Comparison of ENCODE assay signal across 8 mouse cellular contexts in the genomic region with DNA sequence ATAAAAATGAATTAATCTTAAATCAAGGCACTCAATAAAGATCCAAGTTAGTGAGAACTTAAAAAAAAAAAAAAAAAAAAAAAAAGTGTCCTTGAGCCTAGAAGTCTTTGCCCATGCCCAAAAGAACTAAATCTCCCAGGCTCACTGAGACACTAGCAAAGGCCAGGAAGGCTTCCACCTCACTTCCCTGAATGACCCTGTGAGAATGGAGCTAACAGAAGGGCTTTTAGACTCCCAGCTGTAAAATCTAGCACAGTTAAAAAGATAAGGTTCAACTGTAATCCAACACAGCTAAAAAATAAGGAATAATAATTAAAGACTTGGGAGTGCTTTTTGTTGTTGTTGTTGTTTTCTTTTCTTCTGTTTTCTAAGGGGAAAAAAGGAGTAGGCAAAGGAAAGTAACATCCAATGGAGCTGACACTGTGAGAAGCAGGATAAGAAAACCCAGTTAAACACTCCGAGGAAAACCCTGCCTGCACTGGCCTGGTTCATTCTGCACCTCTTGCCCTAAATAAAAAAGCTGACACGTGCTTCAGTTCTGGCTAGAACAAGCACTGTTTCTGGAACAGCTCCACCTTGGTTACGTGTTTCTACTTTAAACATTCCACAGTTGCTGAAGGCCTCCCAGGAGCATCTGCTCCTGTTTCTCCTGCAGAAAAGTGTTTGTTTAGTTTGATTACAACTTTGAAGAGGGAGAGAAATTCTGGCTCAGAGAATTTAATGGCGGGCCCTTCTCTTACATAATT. TPM values are rescaled to one million over a fixed set of nuclear protein-coding genes. Genes with fewer than 3 reads are reported as not detected.
DNase-seq lines count a peak whose midpoint lies in the region; ATAC-seq and TF ChIP-seq lines count a peak whose summit lies in the region.

No protein-coding gene starts in this region.

- TF ChIP-seq EP300 in stomach, postnatal 0 days (optimal IDR thresholded peaks at IDR 0.05): no peak

- H3K9ac ChIP-seq in kidney, embryonic 14.5 days (ENCODE audit: low read depth, low read length): no peak overlapping the region
- no peak overlapping the region for H3K9ac ChIP-seq in stomach, postnatal 0 days (ENCODE audit: low read length)

- no peaks in the 10 kb centered on the region for H3K36me3 ChIP-seq in kidney, embryonic 14.5 days (ENCODE audit: control insufficient read depth, insufficient read depth, low read length)
- H3K36me3 ChIP-seq in stomach, postnatal 0 days (ENCODE audit: control insufficient read depth, insufficient read depth, low read length): no peaks in the 10 kb centered on the region

- WGBS in kidney, embryonic 14.5 days: 20% methylated on average over 4 of the region's 4 CpGs
- WGBS in stomach, postnatal 0 days: 11% methylated on average over 4 of the region's 4 CpGs

- no peak for TF ChIP-seq CTCF in stomach, postnatal 0 days (IDR thresholded peaks at IDR 0.05; ENCODE audit: low read depth)

- no peaks in the 10 kb centered on the region for H3K9me3 ChIP-seq in kidney, embryonic 14.5 days (ENCODE audit: control insufficient read depth, low read length)
- H3K9me3 ChIP-seq in stomach, postnatal 0 days (ENCODE audit: control insufficient read depth, low read length): no peaks in the 10 kb centered on the region

- no peak; the same call in 1 of the 2 replicates for ATAC-seq in kidney, embryonic 14.5 days (ENCODE audit: low FRiP score, low TSS enrichment)
- peak; percentile 60; the same call in 1 of the 2 replicates for ATAC-seq in stomach, postnatal 0 days (ENCODE audit: low FRiP score, low TSS enrichment)

- no peak overlapping the region for H3K4me2 ChIP-seq in kidney, embryonic 14.5 days (replicated peaks; ENCODE audit: low read depth, low read length)
- no peak overlapping the region for H3K4me2 ChIP-seq in stomach, postnatal 0 days (replicated peaks; ENCODE audit: low read depth)

- no peak overlapping the region for H3K4me3 ChIP-seq in kidney, embryonic 14.5 days (ENCODE audit: low read length)
- no peak overlapping the region for H3K4me3 ChIP-seq in brown adipose tissue, adult 24 weeks (ENCODE audit: insufficient read depth, low read depth, low read length)
- H3K4me3 ChIP-seq in stomach, postnatal 0 days (ENCODE audit: low read depth, low read length): no peak overlapping the region

- peaks cover 15% of the 10 kb centered on the region for H3K4me1 ChIP-seq in kidney, embryonic 14.5 days (ENCODE audit: control insufficient read depth, insufficient read depth, low read length)
- peaks cover under 1% of the 10 kb centered on the region for H3K4me1 ChIP-seq in brown adipose tissue, adult 24 weeks (ENCODE audit: control insufficient read depth, insufficient read depth, insufficient read length, low read length)
- peaks cover 6% of the 10 kb centered on the region; the same call in 1 of the 2 replicates for H3K4me1 ChIP-seq in stomach, postnatal 0 days (replicated peaks; ENCODE audit: control insufficient read depth, insufficient read depth)

- no peaks in the 10 kb centered on the region for H3K27me3 ChIP-seq in kidney, embryonic 14.5 days (ENCODE audit: control insufficient read depth, insufficient read depth, low read length)
- H3K27me3 ChIP-seq in stomach, postnatal 0 days (ENCODE audit: control insufficient read depth, insufficient read depth, low read length): no peaks in the 10 kb centered on the region

- peak; percentile 76 for DNase-seq in kidney, adult 11 months
- DNase-seq in heart, adult 9 months (ENCODE audit: low spot score in 2 of 2): peak; percentile 54 to 71
- DNase-seq in layer of hippocampus, adult 9-11 months: peak; percentile 54
- peak; percentile 21 for DNase-seq in stomach, postnatal 0 days (ENCODE audit: low spot score)
- DNase-seq in spleen, adult 18-20 months: no peak
- DNase-seq in urinary bladder, postnatal 25 days (ENCODE audit: low spot score): no peak

- H3K27ac ChIP-seq in kidney, embryonic 14.5 days (ENCODE audit: low read depth, low read length): no peak overlapping the region
- H3K27ac ChIP-seq in brown adipose tissue, adult 24 weeks (replicated peaks; ENCODE audit: low read depth, low read length): peak overlapping the region; percentile 79
- no peak overlapping the region; the same call in none of the 2 replicates for H3K27ac ChIP-seq in stomach, postnatal 0 days (replicated peaks)

RNA-seq across cellular contexts. Expression of a gene that starts 23.0 kb away (rescaled TPM):
- 20.6 and 21.1 TPM in 2 replicates for polyA plus RNA-seq in kidney, embryonic 14.5 days (2014; fragmentation: Nextera tagmentation; extraction: Ambion mirVana)
- 2.9 and 4.5 TPM in 2 replicates for polyA plus RNA-seq in brown adipose tissue, adult 24 weeks (2012; ENCODE audit: insufficient read depth, insufficient read length, missing spikeins)
- 8.9 and 9.3 TPM in 2 replicates for polyA plus RNA-seq in stomach, postnatal 0 days (2015; fragmentation: Nextera tagmentation; extraction: Ambion mirVana)

Comparison
In these comparisons a context has a peak if more than half of its experiments do, and no peak if none do; other contexts are left out.
1. DNase-seq: peak in kidney, adult 11 months (single experiment), heart, adult 9 months (2 of 2), layer of hippocampus, adult 9-11 months (single experiment) and stomach, postnatal 0 days (single experiment); none in spleen, adult 18-20 months (0 of 2) and urinary bladder, postnatal 25 days (single experiment).